Mouse (Mus musculus): ENCODE results near the gene 1600012H06Rik. TPM values are rescaled to one million over a fixed set of nuclear protein-coding genes. Genes with fewer than 3 reads are reported as not detected.

The 1600012H06Rik gene
- polyA plus RNA-seq (2012; rRNA removed): 5.9 and 6.6 TPM in 2 replicates

GRCm38 (mm10) chr17:14943009-14943728, at the start of gene 1600012H06Rik, which contains the start of gene Wdr27:
TSS of gene 1600012H06Rik (plus strand) at chr17:14943184.
TSS of gene Wdr27 (minus strand) at chr17:14943158.

GRCm38 (mm10) chr17:14960951-14961556, 18.1 kb downstream of the 1600012H06Rik start, which contains the start of gene Phf10:
TSS of gene Phf10 (minus strand) at chr17:14961273.

GRCm38 (mm10) chr17:14978362-14979038, 35.5 kb downstream of the 1600012H06Rik start, which contains the start of the genes 9030025P20Rik and Gm3417:
TSS of gene 9030025P20Rik (plus strand) at chr17:14978468.
TSS of gene Gm3417 (minus strand) at chr17:14978790.

Other genes with a start within 250 kb of the 1600012H06Rik start
- gene Thbs2, start 248.9 kb upstream of the 1600012H06Rik start, polyA plus RNA-seq (2012; rRNA removed): 0.60 and 1.2 TPM in 2 replicates
- 0.53 and 0.58 TPM in 2 replicates for gene Wdr27, start within 50 bp of the 1600012H06Rik start, polyA plus RNA-seq (2012; rRNA removed)
- gene Phf10, start 18.1 kb downstream of the 1600012H06Rik start, polyA plus RNA-seq (2012; rRNA removed): 93.0 and 93.8 TPM in 2 replicates
- 5.1 and 5.2 TPM in 2 replicates for gene 9030025P20Rik, start 35.3 kb downstream of the 1600012H06Rik start, polyA plus RNA-seq (2012; rRNA removed)
- 1.2 and 1.8 TPM in 2 replicates for gene Gm3417, start 35.6 kb downstream of the 1600012H06Rik start, polyA plus RNA-seq (2012; rRNA removed)
- gene Gm3435, start 67.0 kb downstream of the 1600012H06Rik start, polyA plus RNA-seq (2012; rRNA removed): 2.1 and 3.0 TPM in 2 replicates
- gene Ermard, start 98.0 kb downstream of the 1600012H06Rik start, polyA plus RNA-seq (2012; rRNA removed): 22.0 and 24.8 TPM in 2 replicates
- gene Tcte3, start 98.3 kb downstream of the 1600012H06Rik start, polyA plus RNA-seq (2012; rRNA removed): 0.71 and 0.72 TPM in 2 replicates
- gene Gm3448, start 98.4 kb downstream of the 1600012H06Rik start, polyA plus RNA-seq (2012; rRNA removed): 1.8 and 1.9 TPM in 2 replicates